Mouse (Mus musculus) layer of hippocampus, adult 11-12 months (tissue): ENCODE results near the gene Mob3b.

Experiments
- DNase-seq: peaks from one replicate; pipeline ENCODE4 v3.0.0; 2022; ENCODE audit warnings: low spot score

Gene Mob3b

DNA sequence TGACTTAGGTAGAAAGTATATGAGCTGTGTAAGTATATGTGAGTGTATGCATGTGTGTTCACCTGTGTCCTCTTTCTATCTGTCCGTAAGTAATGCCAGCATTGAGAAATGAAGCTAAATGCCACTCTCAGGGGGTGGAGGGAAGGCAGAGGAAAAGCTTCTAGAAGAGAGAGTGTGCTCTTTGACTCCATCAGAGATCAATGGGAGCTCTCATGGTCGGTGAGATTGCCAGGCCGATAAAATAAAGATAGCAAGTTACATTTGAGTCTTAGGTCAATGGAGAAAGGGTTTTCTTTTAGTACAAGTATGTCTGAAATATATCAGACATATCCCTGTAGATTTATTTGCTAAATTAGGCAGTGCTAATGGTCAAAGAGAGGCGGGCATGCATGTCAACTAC is 9.0 kb downstream of the Mob3b start:
- DNase-seq = no peak

DNA sequence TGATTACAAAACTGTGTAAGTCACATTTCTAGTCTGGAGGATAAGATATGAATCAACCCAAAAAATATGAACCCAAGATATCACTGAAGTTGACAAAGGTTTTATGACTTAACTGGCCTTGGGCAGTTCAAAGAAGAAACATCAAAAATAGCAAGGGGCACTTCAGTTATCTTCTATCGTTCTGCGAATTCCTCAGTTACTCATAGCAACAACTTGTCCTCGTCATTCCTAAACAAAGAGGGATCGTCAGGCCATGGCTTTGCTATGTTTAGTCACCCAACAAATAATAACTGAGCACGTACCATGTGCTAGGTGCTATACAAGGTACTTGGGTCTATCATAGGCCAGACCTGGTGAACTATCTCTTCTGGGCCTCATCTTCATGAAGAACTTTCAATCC is 10.7 kb downstream of the Mob3b start:
- DNase-seq = no peak

DNA sequence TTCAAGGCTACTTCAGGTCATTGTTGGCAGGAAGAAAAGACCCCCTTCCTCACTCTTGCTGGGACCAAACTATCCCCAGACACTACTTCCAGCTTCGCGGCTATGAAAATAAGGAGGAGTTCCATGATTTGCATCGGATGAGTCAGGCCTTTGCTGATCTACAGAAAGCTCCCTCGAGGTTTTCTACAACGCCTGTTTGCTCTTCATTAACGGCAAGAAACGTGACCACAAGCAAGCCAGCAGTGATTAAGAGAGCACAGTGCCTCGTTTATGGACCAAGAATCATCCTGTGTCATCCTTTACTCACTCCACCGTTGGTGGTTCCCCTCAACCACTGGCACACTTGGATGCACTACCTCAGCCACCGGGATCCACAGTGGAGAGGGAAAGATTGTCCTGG is 11.6 kb downstream of the Mob3b start:
- DNase-seq = no peak

DNA sequence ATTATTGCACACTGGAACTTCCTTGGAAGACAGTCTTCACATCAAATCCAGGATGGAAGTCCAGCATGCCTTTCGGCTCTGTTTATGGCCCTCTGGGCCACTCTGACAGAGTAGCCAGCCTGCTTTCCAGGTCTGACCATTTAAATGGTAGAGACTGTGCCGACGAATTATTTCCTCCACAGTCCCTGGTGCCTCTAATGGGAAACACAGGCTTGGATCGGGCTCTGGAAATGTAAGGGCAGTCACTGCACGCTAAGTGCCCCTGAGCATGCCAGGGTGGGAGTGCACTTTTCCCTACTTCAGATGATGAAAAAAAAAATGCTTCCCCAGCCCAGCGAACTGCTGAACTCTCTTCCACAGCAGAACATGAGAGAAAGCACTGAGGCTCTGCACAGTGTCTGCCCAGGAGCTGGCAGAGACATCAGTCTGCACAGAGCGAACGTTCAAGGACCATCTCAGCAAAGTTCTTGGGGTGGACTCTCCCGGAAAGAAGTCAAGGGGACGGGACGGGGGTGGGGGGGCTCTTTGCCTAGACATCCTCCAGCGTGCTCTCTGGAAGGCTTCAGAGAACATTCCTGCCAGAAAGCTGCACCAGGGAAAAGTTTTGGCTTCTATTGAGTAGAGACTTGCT is 13.7 kb downstream of the Mob3b start:
- no peak for DNase-seq

DNA sequence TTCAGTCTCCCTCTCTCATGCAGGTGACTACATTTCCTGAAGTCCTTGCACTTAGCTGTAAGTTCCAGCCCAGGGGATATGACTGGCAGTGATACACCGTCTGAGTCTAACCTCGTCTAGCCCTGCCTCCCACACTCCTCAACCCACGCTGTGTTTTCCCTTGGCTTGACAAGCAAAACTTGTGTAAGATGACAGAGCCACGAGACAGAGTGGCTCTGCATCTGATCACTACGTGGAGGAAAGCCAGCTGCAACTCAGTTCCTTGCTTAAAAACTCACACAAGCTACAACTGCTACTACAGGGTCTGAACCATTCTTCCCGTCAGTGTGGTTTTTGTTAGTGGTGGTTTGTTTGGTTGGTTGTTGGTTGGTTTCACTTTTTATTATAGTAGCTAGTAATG is 17.0 kb downstream of the Mob3b start:
- DNase-seq = no peak

DNA sequence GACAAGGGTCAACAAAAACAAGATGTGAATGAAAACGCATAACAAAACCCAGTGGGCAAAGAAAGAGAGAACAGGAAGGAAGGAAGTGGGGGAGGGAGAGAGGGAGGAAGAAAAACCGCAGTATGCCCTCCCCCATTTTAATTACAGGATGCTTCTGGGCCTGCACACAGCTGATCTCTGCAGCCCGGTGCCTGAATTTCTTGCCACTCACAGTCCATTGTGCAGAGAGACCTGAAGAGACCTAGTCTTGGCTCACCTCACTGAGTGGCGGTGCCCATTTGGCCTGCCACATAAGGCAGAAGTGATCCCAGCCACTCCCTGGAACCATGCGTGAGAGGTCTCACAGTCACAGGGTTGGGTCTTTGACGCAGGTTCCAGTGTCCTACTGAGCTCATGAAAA is 19.2 kb downstream of the Mob3b start:
- no peak for DNase-seq

DNA sequence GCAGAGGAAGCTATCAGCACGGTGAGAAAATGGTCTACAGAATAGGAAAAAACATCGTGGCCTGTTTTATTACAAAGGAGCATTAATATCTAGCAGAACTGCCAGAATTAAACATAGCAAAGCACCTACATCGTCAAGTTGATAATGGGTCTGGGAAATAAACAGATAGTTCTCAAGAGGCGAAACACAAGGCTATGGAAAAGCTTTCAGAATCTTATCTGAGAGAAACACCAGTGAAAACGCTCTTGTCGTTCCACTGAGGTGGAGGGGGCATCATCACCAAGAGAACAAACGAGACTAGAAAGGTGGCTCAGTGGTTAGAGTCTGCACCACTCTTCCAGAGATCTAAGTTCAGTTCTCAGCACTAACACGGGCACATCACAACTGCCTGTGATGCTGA is 20.3 kb downstream of the Mob3b start:
- DNase-seq = no peak

DNA sequence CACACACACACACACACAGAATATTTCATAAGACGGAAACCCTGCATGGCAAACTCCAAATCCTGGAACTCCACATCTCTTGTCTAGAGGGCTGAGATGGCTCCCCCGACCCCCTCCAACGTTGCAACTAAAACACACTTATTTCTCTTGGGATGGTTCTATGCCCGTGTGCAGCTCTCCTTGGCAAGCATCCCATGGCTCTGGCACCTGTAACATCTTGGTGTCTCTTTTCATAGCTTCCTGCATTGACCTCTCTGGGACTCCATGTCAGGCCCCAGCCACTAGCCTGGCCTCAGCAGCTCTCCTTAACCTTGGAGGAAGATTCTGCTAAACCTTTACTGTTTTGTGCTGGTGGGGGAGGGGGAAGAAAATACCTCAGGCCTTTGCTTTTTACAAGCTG is 21.5 kb downstream of the Mob3b start:
- DNase-seq = no peak

DNA sequence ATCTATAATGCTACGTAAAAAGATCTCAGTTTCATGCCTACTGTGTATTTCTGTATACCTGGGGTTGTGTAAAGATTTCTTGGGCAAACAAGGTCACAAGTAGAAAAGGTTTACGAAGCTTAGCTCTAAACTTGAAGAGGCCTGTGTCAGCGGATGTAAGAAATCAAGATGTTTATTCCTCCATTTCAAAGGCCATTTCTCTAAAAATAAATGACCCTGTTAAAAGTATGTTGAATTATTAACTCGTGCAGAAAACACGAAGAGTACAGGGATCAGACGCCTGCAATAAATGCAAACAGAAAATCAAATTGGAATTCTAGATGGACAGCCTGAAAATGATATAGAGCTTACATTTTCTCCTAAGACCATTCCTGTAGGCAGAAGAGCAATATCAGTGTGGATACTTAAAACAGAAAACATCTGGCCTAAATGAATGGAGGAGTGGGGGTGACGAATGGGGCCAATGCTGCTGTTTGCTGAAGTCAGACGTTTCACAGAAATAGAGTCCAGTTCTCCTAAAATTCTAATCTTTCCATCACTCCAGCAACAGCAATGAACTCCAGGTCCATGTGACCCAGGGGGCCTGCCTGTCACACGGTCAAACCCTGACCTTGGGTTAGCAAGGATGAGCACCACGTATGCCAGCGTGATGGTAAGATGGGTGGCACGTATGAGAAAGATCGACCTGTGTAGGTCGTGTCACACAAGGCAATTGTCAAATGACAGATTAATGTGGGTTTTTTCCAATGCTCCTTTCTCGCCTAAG is 22.3 kb downstream of the Mob3b start:
- DNase-seq = no peak

DNA sequence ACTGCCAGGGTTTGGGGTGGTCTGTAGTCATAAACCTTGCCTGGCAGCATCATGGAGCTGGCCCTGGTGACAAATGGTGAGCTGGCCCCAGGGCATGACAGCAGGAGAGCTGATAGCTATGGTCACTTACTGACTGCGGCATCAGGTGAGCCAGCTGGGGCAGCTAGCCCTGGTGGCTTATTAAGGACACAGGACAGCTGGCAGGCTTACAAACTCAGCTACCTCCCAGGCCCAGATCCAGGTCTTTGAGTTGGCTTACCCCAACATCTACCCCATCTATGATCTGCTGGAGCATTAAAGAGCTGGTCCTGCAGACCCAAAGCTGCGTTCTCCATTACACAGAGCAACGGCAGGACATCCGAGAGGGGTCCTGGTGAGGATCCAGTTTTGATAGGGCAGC is 23.9 kb downstream of the Mob3b start:
- no peak for DNase-seq

DNA sequence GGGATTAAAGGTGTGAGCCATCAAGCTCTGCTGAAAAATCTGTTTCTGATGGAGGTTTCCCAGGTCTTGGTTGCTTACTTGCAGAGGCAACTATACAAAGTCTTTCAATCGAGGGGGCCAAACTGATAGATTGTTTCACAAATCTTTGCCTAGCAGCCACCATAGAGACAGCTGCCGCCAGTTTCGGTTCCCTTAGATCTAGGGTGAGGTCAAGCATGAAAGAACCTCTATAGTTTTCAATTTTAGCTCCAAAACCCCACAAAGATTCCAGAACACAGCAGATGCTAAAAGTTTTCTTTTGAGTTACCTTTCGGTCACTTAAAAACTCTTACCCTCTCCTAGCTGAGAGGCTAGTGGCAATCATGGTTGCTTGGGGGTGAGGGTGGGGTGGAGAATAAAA is 25.7 kb downstream of the Mob3b start:
- no peak for DNase-seq

DNA sequence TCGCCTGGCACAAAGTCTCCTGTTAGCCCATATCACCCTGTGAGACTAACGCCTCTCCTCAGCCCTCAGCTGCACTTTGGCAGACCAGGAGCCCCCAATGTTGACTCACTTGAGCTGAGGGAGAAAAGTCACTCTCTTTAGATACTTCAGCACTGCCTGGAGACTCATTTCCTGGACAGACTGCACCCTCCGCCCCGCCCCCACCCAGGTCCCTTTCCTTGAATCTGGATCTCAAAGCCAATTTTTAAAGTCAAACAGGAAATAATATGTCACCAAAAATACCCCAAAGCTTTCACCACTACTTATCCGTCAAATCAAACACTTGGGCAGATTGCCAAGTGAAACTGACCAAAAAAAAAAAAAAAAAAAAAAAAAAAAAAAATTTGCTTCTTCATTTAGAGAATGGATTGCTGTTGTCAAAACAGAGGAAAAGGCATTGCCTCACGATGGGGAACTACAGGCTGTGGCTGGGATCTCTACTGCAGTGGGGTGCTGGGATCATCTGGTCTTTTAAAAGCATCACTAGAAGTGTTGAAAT is 26.8 kb downstream of the Mob3b start:
- DNase-seq = no peak

DNA sequence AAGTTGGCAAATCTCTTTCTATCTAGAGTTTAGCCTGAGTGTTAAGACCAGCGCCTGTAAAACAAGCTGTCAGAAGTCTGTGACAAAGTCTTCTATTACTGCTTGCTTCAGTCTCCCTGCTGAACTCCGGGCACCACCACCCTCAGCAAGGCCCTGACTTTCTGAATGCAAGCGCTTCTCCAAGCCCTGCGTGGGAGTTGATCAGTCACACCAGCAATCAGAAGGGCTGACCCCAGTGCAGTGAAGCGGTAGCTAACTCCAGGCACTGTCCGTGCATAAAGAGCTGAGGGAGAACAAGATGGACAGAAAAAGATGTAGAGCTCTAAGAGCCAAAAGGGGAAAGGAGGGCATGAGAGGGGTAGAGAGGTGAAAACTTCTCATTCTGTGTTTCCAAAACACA is 29.5 kb downstream of the Mob3b start:
- DNase-seq = no peak

DNA sequence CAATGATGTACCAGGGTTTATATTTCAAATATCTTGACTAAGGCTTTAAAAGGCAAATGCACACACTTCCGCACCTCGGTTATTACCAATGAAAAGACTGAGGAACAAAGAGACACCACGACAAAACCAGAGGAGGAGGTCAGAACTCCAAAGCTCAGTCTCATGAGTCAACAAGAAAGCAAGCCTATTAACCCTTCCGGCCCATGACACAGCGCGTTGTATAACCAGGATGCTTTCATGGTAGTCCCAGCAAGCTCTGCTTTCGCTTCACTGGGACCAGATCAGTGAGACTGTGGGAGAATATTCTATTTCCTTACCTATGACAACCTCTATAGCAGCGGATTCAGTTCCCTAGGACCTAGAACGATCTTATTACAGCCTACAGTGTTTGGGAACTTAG is 30.5 kb downstream of the Mob3b start:
- DNase-seq = no peak

DNA sequence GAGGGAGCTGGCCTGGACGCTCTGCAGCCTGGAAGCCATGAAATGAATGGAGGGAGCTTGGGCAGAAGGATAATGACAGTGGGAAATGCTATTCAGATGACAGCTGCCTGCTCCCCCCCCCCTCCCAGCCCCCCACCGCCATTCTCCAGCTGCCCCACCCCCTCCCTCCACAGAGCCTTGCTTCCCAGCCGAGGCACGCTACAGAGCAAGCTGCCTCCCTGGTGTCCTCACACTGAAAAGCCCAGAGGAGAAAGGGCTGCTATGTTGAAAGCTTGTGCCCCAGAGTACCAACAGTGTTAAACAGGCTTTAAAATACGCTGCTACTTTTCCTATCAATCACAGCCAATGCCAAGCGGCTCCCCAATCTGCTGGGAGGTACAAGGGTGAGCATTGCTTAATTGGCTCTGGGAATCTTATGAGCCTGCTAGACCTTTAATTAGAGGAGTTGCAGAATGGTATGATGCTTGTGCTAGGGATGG is 31.9 kb downstream of the Mob3b start:
- DNase-seq = no peak

DNA sequence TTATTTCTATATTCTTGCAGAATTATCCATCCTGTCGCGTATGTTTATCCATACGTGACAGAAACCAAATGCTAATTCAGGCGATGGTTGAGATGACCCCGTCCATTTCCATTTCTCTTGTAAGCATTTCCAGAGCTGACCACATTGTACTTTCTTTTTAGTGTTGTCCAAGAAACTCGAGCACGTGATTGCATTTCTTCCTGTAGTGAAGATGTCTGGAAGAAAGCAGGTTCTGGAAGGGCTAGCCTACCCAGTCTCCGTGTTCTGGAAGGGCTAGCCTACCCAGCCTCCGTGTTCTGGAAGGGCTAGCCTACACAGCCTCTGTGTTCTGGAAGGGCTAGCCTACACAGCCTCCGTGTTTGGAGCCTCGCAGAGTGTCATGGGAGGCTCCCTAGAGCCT is 33.3 kb downstream of the Mob3b start:
- no peak for DNase-seq

DNA sequence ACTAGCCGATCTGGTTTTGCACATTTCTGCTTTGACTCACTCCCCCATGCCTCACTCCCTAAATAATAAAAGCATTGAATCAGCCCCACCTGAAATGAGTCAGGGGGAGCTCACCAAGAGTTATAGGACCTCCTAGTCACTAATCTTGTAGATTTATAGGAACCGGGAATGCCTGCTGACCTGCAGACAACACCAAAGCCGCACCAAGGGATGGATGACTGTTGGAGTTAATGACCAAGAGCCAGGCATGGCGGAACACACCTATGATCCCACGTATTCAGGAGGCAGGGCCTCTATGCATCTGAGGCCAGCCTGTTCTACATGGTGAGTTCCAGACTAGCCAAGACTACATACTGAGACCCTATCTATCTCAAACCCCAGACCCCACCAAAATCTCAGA is 34.2 kb downstream of the Mob3b start:
- DNase-seq = no peak

DNA sequence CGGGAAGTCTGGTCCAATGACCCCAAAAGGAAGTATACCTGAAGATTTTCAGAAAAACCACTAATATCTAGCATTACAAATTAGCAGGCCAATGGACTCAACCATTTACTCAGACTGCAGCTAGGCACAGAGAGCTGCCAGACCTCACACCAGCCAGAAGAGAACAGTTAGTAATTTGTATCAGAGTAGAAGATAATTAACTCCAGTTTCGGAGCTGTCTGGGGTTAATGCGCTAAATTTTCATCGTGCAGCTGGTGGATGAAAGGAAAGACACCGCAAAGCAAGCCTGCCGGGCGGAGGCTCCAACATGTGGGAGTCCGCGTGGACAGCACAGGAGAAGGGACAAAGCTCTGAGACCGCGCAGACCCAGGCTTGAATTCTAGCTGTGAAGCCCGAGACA is 36.2 kb downstream of the Mob3b start:
- DNase-seq = no peak

DNA sequence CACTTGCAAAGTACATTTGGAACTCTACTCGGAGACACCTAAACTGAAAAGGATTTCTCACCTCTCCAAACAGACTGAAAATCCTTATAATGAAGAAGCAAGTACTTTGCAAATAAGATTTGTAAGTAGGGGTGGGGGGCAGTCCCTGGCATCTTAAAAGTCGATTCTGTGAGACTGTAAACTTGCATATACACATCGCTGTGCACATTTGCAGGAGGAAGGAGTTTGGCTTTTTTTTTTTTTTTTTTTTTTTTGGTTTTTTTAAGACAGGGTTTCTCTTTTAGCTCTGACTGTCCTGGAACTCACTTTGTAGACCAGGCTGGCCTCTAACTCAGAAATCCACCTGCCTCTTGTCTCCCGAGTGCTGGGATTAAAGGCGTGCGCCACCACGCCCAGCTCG is 36.7 kb downstream of the Mob3b start:
- DNase-seq = no peak

DNA sequence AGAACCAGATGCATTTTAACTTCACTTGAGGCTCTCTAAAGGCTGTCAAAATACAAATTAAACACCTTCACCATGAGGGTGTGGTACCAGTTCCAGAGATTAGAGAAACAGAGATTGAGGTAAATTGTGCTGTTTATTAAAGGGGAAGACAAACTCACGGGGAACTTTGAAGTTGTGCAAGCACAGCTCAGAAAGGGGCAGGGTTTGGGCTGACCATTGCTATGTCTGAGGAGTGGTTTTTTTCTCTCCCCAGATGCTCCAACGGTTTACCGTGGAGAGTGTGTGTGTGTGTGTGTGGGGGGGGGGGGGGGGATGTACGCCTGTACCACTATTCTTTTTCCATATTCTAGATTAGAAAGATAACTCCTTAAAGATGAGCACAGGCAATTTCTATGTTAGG is 37.1 kb downstream of the Mob3b start:
- DNase-seq = no peak

DNA sequence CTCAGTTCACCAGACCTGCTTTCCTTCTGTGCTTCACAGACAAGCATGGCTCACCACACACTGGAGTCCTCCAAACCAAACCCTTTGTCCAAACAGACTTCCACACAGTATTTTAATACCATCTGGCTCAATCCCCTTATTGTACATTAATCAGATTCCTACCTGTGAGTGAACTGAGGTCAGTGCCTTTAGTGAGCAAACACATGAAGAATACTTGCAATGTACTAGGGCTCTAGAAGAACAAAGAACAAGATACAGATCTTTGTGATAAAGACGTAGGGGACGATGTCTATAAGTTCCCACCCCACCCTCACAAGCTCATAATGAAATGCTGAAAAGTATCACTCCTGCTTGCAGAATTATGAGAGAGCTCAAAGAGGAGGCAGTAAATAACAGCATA is 38.4 kb downstream of the Mob3b start:
- no peak for DNase-seq

DNA sequence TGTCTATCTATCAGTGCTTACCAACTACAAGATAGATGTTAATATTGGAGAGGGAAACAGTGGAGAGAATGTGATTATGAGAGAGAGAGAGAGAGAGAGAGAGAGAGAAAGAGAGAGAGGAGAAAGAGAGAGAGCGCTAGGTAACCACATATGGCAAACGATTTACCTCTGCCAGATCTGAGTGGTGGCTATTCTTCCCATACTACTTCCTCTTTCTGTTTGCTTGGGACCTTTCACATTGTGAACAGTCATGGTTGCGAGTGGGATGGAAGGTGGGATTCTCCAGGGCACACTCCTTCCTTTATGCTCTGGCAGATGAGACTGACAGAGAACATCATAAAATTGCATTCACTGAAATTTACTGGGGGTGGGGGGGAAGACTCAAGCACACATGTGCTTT is 40.1 kb downstream of the Mob3b start:
- no peak for DNase-seq

DNA sequence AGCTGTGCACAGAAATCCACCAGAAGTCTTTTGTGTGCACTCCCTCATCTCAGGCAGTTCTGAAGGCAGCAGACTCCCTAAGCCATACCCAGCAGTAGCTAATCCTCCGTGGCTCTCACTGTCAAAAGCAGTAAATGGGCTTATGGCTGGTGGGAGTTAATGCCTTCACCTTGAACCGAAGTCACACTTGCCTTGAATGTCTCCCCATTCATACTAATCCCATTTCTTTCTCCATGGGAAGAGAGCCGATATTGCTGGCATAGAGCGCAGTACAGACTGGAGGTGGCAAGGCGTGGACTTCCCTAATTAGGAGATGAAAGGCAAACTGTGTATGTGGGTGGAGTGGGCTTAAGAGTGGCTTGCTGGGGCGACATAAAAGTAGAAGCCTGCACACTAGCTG is 41.4 kb downstream of the Mob3b start:
- DNase-seq = no peak

DNA sequence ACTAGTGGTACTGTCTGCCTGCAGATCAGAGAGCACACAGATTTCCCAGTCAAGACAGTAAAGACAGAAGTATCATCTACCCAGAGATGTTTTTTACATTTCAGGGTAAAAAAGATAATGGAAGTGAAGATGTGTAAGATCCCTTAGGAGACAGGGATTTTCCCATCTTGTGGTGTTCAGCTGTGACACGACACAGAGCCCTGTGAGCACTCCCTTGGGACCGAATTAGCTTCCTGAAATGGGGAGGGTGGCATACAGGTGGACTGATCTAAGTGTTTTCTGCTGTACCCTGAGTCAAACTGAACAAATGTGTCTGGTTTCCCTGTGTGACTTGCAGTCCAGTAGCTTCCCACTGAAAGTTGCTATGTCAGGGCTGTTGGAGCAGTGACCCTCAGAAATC is 42.3 kb downstream of the Mob3b start:
- no peak for DNase-seq
